Mouse (Mus musculus) right cerebral cortex, postnatal 4 days (tissue): ENCODE measurements at regions not wholly inside any gene's neighbourhood (a gene's known extent, or its start where the extent isn't known, plus 50 kb on each side); places are given as distances from the start of the nearest gene placed in this dataset.

Source experiments
- DNase-seq: peaks from one replicate; pipeline ENCODE4 v3.0.0-alpha.2; 2022

DNA sequence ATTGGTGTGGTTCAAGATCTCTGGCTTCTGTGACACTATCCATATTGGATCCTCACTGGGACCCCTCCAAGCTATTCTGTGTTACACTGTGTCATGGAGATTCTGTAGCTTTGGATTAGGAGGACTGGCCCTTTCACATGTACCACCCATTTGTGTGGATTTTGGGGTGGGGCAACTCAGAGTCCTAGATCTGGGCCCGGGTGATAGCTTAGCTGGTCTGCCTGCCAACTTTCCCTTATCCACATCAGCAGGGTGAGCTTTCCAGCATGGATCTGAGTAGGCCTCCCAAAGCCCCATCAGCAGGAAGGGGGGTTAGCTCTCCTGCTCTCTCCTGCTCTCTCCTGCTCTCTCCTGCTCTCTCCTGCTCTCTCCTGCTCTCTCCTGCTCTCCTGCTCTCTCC lies 152.3 kb downstream of the Spata18 start:
- DNase-seq: no peak

DNA sequence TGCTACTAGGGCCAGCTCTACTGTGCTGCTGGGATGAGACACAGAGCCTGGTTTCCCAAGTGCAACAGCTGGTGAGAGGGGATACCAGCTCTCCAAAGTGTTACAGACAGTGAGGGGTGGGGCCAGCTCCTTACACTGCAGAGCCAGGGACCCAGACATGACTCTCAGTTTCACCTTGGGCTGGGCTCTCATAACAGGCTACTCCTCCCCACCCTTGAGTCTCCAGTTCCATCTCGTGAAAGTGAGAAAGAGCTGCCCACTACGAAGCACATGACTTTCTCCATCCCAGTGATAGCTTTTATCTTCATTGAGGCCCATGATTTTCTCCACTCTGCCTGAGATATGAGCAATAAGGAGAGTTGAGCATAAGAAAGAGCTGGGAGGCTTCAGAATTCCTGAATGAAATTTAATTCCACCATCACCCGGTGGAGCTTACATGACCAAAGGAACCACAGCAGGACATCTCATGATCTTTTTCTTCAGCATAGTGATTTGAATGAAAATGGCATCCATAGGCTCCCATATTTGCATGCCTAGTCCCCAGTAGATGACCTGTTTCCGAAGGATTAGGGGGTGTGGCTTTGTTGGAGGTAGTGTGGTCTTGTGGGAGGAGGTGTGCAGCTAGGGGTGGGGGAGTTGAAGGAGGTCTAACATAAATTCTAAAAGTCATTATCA lies 153.5 kb downstream of the Spata18 start:
- DNase-seq: no peak

DNA sequence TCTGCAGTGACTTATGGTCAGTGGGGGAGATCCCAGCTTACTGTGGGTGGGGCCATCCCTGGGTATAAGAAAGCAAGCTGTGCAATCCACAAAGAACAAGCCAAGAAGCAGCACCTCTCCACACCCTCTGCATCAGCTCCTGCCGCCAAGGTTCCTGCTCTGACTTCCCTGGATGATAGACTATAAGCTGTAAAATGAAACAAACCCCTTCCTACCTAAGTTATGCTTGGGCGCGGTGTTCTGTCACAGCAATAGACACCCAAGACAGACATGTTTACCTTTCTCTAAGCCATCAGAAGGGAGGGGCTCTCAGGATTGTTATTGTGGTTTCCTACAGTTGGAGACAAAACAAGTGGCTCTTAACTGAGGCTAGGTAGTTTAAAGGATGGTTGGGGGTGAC lies 159.5 kb downstream of the Spata18 start:
- no peak for DNase-seq

DNA sequence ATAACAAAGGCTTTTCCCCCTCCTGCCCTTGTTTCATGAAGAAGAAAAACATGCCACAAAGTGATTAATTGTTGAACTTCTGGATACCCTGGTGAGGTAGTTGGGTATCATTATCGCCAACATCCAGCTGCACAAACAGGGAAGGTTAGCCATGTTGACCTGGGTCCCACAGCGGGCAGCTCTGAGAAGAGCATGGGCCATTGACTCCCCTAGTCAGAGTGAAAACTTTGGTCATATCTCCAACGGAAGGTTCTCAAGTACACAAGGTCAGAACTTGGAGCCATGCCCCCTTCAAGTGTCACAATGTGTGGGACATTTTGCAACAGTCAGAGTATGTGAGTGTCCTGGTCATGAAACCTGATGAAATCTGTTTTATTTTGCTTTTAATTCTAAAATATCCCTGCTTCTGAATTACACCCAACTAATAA lies 159.9 kb downstream of the Spata18 start:
- no peak for DNase-seq

DNA sequence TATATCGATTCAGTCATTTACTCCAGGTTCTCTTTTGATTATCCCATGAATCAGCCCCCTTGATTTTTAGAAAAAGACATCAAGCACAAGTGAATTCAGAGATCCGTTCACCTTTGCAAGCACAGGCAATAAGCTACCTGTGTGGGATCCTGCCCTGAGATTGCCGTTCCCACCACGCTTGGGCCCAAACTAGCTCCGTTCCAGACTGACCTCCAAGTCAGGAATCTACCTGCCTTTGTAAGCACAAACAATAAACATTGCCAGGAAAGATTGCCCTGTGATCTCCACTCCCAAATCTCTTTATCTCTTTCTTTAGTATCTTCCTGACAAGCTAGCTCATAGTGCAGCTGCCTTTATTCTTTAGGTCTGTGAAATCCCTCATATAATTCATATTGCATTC lies 164.6 kb downstream of the Spata18 start:
- no peak for DNase-seq

DNA sequence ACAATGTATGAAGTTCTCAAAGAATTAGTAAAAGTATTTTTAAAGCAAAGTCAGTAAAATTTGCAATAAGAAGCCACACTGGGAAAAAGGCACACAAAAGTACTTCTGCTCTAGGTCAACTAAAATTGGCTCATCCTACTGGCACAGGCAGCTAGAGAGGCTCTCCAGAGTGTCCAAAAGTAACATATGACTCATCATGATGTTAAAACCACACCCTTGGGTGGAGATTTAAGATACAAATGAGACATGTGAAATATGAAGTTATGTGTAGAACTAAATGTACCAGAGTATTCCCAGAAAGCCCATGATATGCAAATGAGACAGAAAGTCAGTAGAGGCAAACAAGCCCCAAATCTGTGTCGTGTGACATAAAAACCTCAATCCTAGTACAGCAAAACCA lies 166.0 kb downstream of the Spata18 start:
- DNase-seq: no peak

DNA sequence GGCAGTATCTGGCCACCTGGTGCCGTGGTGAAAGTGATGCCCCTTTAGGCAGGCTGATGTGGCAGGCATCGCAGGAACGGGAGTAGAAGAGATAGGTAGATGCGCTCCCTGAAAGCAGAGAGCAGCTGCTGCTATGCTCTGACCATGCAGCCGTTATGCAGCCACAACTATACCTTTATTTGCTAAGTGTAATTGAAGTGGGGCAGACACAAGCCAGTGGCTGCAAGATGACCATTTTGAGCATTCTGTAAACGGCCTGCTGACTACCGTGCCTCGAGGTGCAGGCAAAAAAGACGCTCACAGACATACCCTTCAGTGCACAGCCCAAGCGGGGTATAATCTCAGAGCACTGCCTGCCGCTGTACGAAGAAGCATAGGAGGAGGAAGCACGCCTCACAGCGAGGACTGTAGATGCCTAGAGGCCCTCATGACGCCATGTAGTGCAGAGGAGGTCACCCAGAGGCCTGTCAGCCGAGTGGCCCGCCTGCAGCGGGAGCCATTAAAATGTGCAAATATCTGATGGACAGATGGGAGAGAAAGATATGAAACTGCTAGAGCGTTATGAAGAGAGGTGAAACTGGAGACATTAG lies 170.9 kb downstream of the Spata18 start:
- DNase-seq: no peak

DNA sequence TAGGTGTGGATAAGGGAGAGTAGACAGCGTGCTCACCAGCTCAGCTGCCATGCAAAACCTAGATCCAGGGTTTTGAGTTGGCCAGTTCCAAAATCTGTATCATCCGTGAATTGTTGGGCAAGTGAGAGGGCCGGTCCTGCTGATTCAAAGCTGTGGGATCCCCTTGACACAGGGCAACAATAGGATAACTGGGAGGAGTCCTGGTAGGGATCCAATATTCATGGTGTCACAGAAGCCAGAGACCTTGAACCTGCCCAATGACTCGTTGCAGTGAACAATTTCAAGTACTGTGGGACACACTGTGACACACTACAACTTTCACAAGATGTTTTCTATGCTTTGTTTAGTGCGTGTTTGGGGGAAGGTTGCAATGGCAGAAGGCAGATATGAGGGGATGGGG lies 172.2 kb downstream of the Spata18 start:
- no peak for DNase-seq

DNA sequence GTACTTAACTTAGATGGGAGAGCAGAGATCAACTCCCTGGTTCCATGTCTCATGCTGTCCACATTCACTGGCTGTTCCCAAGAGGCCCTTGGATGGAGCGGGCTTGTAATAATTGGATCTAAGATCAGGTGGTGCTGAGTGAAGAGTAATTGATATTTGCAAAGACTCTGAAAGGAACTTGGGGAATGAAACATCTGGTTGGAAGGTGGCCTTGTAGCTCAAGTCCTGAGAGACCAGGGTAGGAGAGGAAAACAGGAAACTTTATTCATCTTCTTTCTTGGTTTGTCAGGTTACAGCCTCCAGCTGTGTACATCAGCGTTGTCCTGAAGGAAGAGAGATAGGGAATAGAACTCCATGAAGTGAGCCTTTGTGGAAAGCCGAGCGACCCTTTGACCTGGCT lies 175.8 kb downstream of the Spata18 start:
- no peak for DNase-seq

DNA sequence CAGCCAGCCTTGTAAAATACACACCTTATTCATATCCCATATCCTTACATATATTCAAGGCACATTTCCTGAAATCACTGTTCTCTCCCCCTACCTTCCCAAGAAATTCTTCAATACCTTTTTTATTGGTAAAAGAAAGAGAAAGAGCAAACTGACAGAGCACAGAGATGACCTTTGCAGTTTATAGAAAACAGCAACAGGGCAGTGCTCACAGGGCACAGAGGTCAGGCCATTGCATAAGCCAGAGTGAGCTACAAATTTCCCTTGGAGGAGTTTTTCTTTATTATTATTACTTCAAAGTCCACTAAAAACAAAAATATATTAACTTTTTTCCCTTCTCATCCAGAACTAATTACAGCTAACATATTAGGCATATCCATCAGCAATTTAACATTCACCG lies 182.5 kb downstream of the Spata18 start:
- DNase-seq: no peak

DNA sequence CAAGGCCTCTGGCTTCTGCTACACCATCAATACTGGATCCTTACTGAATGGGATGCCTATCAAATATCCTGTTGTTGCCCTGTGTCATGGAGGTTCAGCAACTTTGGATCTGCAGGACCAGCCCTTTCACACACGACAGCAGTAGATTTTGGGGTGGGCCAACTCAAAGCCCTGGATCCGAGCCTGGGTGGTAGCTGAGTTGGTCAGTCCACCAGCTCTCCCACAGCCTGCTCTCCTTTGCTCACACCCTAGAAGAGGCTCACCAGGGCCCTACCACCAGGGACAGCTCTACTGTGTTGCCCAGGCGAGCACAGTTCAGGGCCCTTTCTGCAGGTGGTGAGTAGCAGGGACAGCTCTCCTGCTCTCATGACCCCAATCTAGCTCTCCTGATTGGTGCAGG lies 192.6 kb downstream of the Spata18 start:
- DNase-seq: no peak

DNA sequence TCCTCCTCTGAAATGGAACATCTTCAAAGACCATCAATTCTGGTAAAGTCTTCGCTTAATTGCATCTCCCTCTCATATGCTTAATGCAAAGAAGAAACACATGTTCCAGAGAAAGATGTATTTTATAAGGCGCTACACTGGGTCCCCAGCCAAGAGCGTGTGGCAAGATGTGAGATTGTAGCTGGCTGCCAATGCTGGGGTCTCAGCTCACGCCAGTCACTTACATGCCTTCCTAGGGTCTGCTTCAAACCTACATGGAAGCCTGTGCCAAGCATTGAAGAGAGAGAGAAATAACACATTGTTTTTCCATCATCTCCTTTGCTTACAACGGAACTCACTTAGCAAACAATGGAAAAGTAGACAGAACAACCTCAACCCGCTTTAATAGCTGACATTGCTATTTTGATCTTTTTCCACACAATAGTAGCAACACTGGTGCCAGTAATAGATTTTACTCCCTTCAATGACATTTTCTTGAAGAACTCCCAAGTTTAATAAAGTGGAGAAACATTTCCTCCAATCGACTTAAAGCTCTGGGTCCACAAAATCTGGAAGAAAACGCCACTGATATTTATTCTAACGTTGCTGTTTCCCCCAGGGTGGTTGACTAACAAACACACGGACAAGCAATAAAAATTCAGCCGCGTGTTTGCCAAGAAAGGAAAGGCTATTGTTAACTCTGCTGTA lies 195.1 kb downstream of the Spata18 start:
- no peak for DNase-seq

DNA sequence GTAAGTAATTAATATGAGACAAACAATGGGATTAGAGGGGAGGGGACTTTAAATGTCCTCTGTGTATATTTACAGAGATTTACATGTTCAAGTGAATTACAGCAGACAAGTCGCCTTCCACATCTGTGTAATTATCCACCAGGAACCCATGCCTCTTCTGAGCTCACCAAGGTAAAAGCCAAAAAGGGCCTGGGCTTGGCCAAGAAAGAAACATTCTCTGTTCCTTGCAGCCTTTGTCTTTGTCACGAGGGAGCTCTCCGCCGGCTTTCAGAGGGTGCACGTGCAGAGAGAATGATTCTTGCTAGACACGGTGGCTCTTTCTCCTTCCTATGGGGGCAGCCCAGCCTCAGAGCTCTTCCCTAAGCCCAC lies 195.6 kb downstream of the Spata18 start:
- DNase-seq: no peak

DNA sequence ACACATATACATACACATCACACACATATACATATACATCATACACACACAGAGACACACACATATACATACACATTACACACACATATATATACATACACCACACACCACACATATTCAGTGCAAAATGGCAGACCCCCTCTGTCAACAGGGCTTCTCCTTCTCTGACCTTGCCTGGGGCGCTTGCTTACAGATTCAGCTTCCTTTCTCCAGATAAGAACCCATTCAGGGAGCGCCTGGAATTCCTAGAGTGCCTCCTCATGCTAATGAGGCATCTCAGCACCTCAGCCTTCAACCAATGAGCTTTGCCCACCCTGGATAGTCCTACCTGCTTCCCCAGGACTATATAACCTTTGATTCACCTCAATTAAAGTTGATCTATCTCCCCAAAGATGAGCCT lies 200.3 kb downstream of the Spata18 start:
- no peak for DNase-seq

DNA sequence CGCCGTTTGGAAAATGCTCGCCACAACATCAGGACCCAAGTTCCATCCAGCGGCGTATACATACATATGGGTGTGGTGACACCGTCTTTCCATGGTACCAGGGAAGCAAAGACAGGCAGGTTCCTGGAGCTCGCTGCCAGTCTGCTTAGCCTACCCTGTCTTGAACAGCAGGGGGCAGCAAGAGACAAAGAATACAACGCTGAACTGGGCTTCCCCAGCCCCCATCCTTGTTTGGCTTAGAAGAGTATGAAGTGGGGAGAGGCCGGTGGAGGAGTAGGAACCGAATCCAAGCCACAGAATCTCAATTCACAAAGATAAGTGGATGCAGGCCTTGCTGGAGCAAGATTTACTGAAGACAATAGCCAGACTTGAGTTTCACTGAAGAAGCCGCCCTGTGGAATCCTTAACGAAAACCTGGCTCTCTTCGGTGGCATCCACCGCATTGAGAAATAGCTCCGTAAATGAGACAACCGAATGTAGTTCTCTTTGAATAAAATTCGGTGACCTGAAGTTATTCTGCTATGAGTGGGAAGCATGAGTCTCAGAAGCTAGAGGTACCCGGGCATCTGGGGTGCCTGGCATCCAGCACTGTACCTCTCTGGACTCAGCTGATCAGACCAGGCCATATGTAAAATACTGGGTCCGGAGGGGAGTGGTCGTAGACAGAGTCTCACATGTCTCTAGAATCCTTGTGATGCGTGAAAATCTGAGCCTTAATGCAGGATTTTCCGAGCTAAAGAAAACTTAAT lies 203.0 kb downstream of the Spata18 start:
- peak; percentile 82 for DNase-seq

DNA sequence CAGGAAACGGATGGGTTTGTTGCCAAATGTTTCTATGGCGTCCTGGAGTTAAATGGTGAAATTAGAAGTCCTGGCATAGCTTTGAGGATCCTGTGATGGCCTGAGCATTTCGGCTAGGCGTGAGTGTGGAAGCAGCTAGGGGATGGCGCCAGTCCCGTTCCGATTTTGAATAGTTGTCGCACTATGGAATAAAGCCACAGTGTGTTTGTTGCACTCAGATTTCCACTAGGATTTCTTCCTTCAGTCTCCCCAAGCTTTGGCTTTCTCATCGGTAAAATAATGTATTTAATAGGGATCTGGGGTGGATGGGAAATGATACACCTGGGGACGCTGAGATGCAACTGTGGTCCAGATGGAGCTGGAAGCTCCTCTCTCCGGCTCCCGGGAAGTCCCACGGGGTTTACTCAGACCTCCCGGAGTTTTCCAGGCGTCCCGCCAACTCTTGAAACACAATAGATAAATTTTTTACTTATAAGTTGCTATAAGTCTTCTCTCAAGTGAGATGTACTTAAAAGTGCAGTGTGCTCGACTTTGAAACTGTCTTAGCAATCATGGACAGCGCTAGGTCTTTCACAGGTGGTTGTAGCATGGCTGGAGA lies 203.7 kb downstream of the Spata18 start:
- peak; percentile 33 for DNase-seq

DNA sequence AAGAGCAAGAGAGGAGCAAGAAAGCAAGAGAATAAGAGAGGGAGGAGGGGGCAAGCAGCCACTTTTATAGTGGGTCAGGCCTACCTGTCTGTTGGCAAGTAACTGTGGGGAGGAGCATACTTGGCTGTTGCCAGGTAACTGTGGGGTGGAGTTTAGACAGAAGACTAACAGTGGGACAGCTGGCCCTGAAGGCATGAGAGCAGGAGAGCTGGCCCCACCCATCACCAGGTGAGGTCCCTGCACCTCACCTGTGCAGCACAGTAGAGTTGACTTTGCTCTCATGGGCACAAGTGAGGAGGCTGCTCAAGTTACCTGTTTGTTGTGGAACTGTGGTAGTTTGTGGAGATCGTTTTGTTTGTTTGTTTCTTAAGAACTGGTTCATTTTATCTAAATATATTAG lies 208.1 kb downstream of the Spata18 start:
- DNase-seq: no peak

DNA sequence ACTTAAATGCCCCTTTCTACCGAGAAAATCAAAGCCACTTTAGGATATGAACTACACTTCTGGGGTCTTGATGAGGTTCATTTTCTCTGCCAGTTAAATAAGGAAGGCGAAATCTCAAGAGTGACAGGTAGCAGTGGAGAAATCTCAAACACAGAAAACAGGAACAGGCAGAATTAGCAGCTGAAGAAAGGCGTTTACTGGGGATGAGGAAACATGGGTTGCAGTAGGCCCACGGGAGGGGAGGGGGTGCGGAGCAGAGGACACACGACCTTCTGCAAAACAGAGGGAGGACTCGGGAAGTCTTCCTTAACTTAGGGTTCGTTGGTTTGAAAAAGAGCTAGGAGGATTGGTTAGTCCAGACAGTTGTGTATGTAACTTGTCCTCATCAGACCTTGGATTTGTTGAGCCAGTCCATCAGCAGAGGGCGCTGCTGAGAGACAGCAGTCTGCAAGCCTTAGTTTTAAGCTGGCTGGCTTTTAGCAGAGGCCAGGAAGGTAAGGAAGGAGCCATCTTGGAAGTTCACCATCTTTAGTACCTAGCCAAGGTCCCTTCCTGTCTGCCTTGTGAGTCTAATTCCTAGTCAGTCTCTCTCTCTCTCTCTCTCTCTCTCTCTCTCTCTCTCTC lies 204.0 kb downstream of the Usp46 start:
- peak; percentile 81 for DNase-seq

DNA sequence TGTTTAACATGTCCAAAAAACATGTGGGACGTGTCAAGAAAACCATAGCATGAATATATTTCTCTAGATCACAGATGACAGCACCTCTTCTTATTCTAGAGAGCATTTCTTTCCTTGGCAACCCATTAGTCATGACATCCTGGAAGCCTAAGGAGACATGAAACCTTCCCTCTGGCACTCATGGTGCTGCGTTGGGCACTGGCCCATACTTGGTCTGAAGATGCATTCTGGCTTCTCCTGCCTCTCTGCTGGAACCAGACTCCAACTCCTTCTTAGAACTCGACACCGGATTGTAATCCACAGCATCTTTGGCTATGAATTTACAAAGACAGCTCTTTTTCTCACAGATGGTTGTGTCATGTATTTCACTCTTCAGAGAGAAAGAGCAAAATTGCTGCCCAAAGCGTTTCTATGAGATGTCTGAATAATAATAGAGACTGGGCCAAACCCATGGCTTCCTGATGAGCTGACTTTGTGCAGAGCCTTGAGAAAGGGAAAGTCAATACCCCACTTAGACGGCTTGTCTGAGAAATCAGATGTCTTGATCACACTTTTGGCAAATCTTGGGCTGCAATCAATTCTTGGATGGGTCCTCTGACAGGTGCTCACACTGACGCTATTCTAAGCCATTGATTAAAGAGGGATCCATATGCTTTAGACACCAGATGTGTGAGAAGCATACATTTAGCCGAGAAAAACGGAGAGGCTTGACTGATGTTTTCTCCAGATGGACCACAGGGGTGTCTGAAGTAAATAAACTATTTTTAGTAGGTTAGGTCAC lies 195.4 kb downstream of the Usp46 start:
- DNase-seq: peak; percentile 19

DNA sequence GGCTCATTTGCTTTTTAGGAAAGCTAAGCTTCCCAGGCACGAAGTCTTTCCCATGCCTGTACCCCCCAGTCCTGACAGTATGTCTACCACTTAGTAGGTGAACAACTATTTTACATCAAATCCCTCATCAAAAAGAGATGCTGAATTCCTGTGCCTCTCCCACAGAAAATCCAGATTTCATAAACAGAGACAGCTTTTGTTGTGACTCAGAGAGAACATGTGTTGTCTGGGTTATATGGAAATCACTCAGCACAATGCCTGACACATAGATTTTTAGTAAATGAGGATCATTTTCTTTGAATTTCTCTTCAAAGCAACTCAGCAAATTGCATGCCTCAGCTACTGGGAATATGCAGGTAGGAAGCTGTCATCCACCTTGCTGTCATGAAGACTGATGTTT lies 193.5 kb downstream of the Usp46 start:
- no peak for DNase-seq

DNA sequence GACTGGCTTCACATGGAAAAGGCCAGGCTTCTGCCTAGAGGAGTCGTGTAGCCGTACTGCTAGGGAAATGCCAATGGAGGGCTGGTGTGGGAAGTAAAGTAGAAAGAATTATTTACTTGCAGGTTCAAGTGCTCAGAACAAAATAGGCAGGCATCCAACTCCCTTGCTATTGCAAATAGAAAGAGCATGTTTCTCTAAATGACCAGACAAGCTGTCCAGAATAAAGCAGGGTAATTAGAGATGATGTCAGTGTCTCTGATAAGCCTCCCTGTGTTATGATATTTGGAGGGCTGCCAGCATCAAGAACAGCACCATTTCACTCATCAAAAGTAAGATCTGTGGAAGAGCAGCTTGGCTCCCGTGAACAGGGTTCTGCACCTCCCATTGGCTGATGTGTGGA lies 192.4 kb downstream of the Usp46 start:
- DNase-seq: no peak

DNA sequence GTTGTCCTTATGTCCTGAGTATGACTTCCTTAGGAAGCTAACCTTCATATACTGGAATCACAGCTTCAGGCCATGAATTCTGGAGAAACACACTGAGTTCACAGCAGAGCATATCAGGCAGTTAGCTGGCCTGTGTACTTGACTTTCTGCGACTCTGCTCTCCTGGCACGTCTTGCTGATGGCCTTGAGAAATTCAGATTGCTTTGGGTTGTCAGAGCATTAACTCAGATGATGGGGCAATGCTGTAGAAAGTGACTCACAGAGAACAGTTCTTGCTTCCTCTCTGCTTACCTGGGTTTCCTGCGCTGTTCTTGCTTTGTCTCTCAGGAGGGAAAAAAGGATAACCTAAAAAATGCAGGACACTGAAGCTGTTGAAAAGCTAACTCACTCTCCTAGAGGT lies 187.3 kb downstream of the Usp46 start:
- DNase-seq: no peak
